Mouse (Mus musculus) right cerebral cortex, adult 18-20 months (tissue): ENCODE measurements around the gene Slc16a10.
"Not testable (repeated sequence)": the region's sequence is repeated elsewhere in the genome, so short reads cannot be mapped to it uniquely, and the experiment has no call there.

Source experiments
- DNase-seq: peaks from one replicate; pipeline ENCODE4 v3.0.0; 2022; ENCODE audit warnings: mixed read lengths

Slc16a10 gene

GRCm38 (mm10) chr10:40019492-40019891, 122.6 kb downstream of the Slc16a10 start:
- DNase-seq, result no peak

GRCm38 (mm10) chr10:40018261-40018860, 123.7 kb downstream of the Slc16a10 start:
- no peak for DNase-seq

- DNase-seq, result no peak
Observed at GRCm38 (mm10) chr10:40009591-40009990, 132.5 kb downstream of the Slc16a10 start.

- not testable (repeated sequence) for DNase-seq
Observed at GRCm38 (mm10) chr10:40008847-40009246, 133.2 kb downstream of the Slc16a10 start.

GRCm38 (mm10) chr10:40007953-40008352, 134.1 kb downstream of the Slc16a10 start:
- DNase-seq, result no peak

GRCm38 (mm10) chr10:40006963-40007362, 135.1 kb downstream of the Slc16a10 start:
- no peak for DNase-seq

- DNase-seq, result no peak
Observed at GRCm38 (mm10) chr10:40000746-40001145, 141.3 kb downstream of the Slc16a10 start.

GRCm38 (mm10) chr10:39991155-39991554, 150.9 kb downstream of the Slc16a10 start:
- no peak for DNase-seq

- no peak for DNase-seq
Observed at GRCm38 (mm10) chr10:39986466-39986865, 155.6 kb downstream of the Slc16a10 start, which contains the start of gene Mfsd4b5. Gene Mfsd4b5 (minus strand): TSS chr10:39986646.
